Mouse (Mus musculus) lung, adult 2 months (tissue): ENCODE data around the gene Kcnip1.

Source experiments
- CTCF ChIP-seq: fragments of 200-500 bp; IDR thresholded peaks from 2 replicates; pipeline ENCODE4 v1.5.1; 2011; ENCODE audit warnings: mild to moderate bottlenecking, low read length, control low read depth; ENCODE audit not compliant: insufficient read depth
- POLR2A ChIP-seq: fragments of 200-500 bp; IDR thresholded peaks from 2 replicates; pipeline ENCODE4 v1.6.1; 2011; ENCODE audit warnings: low read depth, mild to moderate bottlenecking, control low read depth, low read length, borderline replicate concordance; ENCODE audit errors: extremely low read depth

DNA sequence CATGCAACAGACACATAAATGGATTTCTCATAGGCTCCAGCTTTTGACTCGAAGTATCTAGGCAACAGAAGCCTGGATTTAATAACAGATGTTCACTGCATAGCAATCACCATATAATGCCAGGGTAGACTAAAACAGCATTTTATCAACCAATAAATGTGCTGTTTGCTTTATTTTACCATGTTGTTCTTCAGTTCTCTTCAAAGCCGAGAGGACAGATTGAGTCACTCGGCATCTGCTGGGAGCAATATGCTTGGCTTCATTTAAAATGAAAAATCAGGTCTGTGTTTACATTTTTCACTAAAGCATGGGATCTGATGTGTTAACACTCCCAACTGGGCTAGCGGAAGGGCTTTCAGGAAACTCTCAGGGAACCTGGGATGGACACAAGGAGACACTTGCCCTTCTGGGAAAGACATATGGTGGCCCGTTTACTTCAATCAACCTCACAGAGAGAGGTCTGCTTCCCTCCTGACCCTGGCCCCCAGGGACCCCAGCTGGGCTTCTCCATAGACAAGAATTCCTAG lies 220.3 kb downstream of the Kcnip1 start:
- no peak for TF ChIP-seq CTCF
- TF ChIP-seq POLR2A = no peak
